Mouse (Mus musculus) cerebellum, postnatal 14 days (tissue): ENCODE measurements around the gene Vmn1r16.
"Not testable (repeated sequence)": the region's sequence is repeated elsewhere in the genome, so short reads cannot be mapped to it uniquely, and the experiment has no call there.

Experiments
- DNase-seq, 2 experiments: peaks; one replicate each; pipeline ENCODE4 v3.0.0; 2021; ENCODE audit warnings: mixed read lengths in 2 of 2

The Vmn1r16 gene

DNA sequence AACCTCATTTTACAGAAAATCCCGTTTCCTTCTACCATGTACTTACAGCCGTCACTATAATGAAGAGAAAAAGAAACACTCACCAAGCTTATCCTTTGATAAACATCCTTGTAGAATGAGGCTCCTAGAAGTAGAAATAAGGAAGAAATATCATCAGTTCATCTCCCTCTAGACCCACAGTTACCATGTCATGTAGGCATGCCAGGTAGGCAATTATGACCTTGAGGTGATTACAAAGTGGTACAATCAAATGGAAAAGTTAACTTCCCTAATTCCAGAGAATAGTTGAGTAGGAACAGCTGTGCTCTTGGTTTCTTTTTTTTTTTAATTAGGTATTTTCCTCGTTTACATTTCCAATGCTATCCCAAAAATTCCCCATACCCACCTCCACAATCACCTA lies at the start of gene Vmn1r16:
Gene Vmn1r16, minus strand, starts transcription at position 101 of the 400 bp plus-strand sequence.
- no peak for DNase-seq

GRCm38 (mm10) chr6:57367496-57367895 lies 38.2 kb upstream of the Vmn1r16 start:
- no peak for DNase-seq

DNA sequence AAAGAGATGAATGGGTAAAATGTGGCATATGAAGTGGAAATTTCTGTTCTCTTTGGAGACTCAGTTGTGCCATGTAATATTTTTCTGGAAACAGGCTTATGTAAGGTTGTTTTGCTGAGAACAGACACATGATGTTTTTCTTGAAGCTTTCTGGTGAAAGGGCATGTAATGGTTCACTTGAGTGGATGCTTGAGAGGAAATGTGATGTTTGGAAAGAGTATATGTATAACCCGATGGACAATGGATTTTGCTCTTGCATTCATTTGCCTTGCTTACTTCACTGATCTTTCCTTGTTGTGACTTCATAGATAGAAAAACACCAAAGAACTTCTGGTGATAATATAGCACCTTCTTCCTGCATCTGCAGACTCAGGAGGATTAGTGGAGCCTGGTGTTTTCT lies 36.6 kb upstream of the Vmn1r16 start:
- not testable (repeated sequence) for DNase-seq

- no peak for DNase-seq
Observed at GRCm38 (mm10) chr6:57363627-57364026, 34.3 kb upstream of the Vmn1r16 start, which contains the start of gene Vmn1r17. Gene Vmn1r17 (minus strand): TSS chr6:57363727.

DNA sequence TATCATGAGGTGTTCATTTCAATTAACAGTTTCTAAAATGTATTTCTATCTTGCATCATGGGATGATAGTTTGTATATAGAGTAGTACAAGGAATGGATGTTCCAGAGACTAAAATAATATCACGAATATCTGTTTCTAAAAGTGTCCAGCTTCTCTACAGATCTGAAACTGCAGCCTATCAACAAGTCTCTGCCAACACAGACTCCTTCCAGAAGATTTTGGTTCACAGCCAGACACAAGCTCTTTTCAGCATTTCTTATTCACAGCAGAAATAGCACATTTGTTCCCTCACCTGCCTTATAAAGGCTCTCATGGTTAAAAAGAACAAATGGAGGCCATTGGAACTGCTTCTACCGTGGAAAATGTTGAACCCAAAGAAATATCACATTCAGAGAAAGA lies 27.6 kb upstream of the Vmn1r16 start:
- DNase-seq: no peak

GRCm38 (mm10) chr6:57326176-57326575 lies 3.1 kb downstream of the Vmn1r16 start:
- DNase-seq: no peak

DNA sequence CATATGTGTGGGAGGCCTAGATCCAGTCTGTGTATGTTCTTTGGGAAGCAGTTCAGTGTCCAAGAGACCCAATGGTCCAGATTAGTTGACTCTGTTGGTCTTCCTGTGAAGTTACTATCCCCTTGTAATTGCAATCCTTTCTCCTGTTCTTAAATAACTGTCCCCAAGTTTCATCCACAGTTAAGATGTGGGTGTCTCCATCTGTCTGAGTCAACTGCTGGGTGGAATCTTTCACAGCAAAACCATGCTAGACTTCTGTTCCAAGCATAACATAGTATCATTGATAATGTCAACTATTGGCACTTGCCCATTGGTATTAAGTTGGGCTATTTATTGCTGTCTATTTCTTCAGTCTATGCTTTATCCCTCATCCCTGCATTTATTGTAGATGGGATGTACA lies 50.3 kb downstream of the Vmn1r16 start:
- DNase-seq: no peak

GRCm38 (mm10) chr6:57272517-57272916 lies 56.8 kb downstream of the Vmn1r16 start:
- no peak for DNase-seq

DNA sequence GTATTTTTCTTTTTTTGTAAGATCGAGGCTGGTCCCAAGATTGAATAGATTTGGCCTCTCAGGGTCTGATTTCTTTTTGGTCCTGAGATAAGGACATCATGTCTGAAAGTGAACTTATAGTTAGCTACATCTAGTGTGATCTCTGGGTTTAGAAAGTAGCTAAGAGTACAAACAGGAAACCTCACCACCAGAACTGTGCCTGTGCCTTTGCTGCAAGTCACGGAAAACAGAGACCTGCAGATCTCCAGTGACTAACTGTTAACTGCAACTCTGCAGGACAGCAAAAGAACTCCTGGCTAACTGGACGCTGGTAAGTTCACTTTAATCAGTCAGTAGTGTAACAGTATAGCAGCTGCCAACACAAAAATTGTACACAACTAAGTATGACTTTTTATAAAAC lies 57.4 kb downstream of the Vmn1r16 start:
- DNase-seq: no peak
